Mouse (Mus musculus) midbrain, embryonic 14.5 days (tissue): ENCODE results near the gene Scube3. TPM values are rescaled to one million over a fixed set of nuclear protein-coding genes. Genes with fewer than 3 reads are reported as not detected.

Experiments used
- ATAC-seq: fragments of 200-750 bp; cut with Nextera tagmentation; 2 replicates; pipeline ENCODE4 v1.8.0; 2017; ENCODE audit warnings: moderate number of reproducible peaks, moderate library complexity; ENCODE audit not compliant: low FRiP score, low TSS enrichment
- DNase-seq: peaks from one replicate; pipeline ENCODE4 v3.0.0-alpha.2; 2015
- H3K27ac ChIP-seq: fragments of 300-500 bp; sonication (generic); replicated peaks from 2 replicates; pipeline ENCODE4 v1.5.1; 2014; ENCODE audit warnings: mild to moderate bottlenecking, low read depth, low read length, moderate library complexity
- H3K27me3 ChIP-seq: fragments of 300-500 bp; sonication (generic); 2 replicates; pipeline ENCODE4 v1.6.1; 2014; ENCODE audit warnings: low read length, control low read depth, mixed read lengths; ENCODE audit not compliant: control insufficient read depth, insufficient read depth
- H3K36me3 ChIP-seq: fragments of 300-500 bp; sonication (generic); 2 replicates; pipeline ENCODE4 v1.6.1; 2014; ENCODE audit warnings: low read length, control low read depth; ENCODE audit not compliant: control insufficient read depth, insufficient read depth
- H3K4me1 ChIP-seq: fragments of 300-500 bp; sonication (generic); 2 replicates; pipeline ENCODE4 v1.6.1; 2014; ENCODE audit warnings: mild to moderate bottlenecking, antibody characterized with exemption, low read length, control low read depth; ENCODE audit not compliant: control insufficient read depth, insufficient read depth
- H3K4me2 ChIP-seq: fragments of 300-500 bp; sonication (generic); 2 replicates; pipeline ENCODE4 v1.6.1; 2014; ENCODE audit warnings: mild to moderate bottlenecking, low read length, moderate library complexity
- H3K4me3 ChIP-seq: fragments of 300-500 bp; sonication (generic); replicated peaks from 2 replicates; pipeline ENCODE4 v1.5.1; 2014; ENCODE audit warnings: low read depth, low read length
- H3K9ac ChIP-seq: fragments of 300-500 bp; sonication (generic); replicated peaks from 2 replicates; pipeline ENCODE4 v1.6.1; 2014; ENCODE audit warnings: mild to moderate bottlenecking, low read length, moderate library complexity
- H3K9me3 ChIP-seq: fragments of 300-500 bp; sonication (generic); 2 replicates; pipeline ENCODE4 v1.6.1; 2016; ENCODE audit warnings: low read length, control low read depth, mixed read lengths; ENCODE audit not compliant: control insufficient read depth
- WGBS: fragments of 180-500 bp; shearing (Covaris S2); extraction: QIAGEN DNeasy Blood & Tissue Kit; methylation state at CpG from one replicate; pipeline ENCODE4 v1.1.7; 2014; 5-methylcytosine and 5-hydroxymethylcytosine counted together
- polyA plus RNA-seq: library from polyadenylated mRNA; unstranded; fragments of >200 nt; fragmentation: Nextera tagmentation; extraction: Ambion mirVana; gene quantifications from 2 replicates; pipeline ENCODE4 v1.2.1, GENCODE M21; 2014

The Scube3 gene
- polyA plus RNA-seq, 1 experiment from 2014 or later: 7.3 TPM

- no peaks in the 10 kb centered on the region for H3K36me3 ChIP-seq
- H3K4me2 ChIP-seq: no peak overlapping the region
- ATAC-seq: no peak
- 80% methylated on average over 9 of the region's 9 CpGs for WGBS
- DNase-seq: no peak
- no peaks in the 10 kb centered on the region for H3K27me3 ChIP-seq
- no peak overlapping the region for H3K27ac ChIP-seq
- no peaks in the 10 kb centered on the region for H3K9me3 ChIP-seq
- no peak overlapping the region for H3K9ac ChIP-seq
- no peak overlapping the region for H3K4me3 ChIP-seq
- peaks cover 20% of the 10 kb centered on the region for H3K4me1 ChIP-seq
Observed at GRCm38 (mm10) chr17:28138685-28139084, 3.3 kb upstream of the Scube3 start.

- Histone ChIP-seq H3K27ac (peak overlapping the region; percentile 94), H3K4me2 (peak overlapping the region; percentile 84), H3K9me3 (no peaks in the 10 kb centered on the region), H3K9ac (peak overlapping the region; percentile 90; the same call in 1 of the 2 replicates), H3K36me3 (no peaks in the 10 kb centered on the region), H3K4me1 (peaks cover 38% of the 10 kb centered on the region), H3K4me3 (peak overlapping the region; percentile 68; the same call in 1 of the 2 replicates), H3K27me3 (no peaks in the 10 kb centered on the region)
- ATAC-seq (no peak), DNase-seq (no peak)
- 12% methylated on average over 13 of the region's 13 CpGs for whole genome bisulfite sequencing
Observed at GRCm38 (mm10) chr17:28140431-28141204, 1.3 kb upstream of the Scube3 start.

- H3K27me3 ChIP-seq: no peaks in the 10 kb centered on the region
- peak overlapping the region; percentile 90 for H3K9ac ChIP-seq
- WGBS: 1% methylated on average over 15 of the region's 15 CpGs
- no peaks in the 10 kb centered on the region for H3K36me3 ChIP-seq
- H3K4me2 ChIP-seq: peak overlapping the region; percentile 84
- DNase-seq (no peak), ATAC-seq (peak; percentile 21; the same call in 1 of the 2 replicates)
- peak overlapping the region; percentile 94 for H3K27ac ChIP-seq
- peaks cover 43% of the 10 kb centered on the region for H3K4me1 ChIP-seq
- H3K4me3 ChIP-seq: peak overlapping the region; percentile 68
- no peaks in the 10 kb centered on the region for H3K9me3 ChIP-seq
Observed at GRCm38 (mm10) chr17:28141205-28141650, 713 bp upstream of the Scube3 start.

- Histone ChIP-seq H3K4me2 (peak overlapping the region; percentile 84), H3K27me3 (no peaks in the 10 kb centered on the region), H3K4me1 (peaks cover 54% of the 10 kb centered on the region), H3K36me3 (no peaks in the 10 kb centered on the region), H3K4me3 (peak overlapping the region; percentile 68), H3K9ac (peak overlapping the region; percentile 90), H3K27ac (peak overlapping the region; percentile 94), H3K9me3 (no peaks in the 10 kb centered on the region)
- peak; percentile 64 for DNase-seq
- 0 out of 2 replicates have a peak, but pooled peaks have one; percentile 1 for ATAC-seq
- WGBS: 1% methylated on average over 33 of the region's 33 CpGs
Observed at GRCm38 (mm10) chr17:28142700-28143610, 1.0 kb downstream of the Scube3 start.

DNA sequence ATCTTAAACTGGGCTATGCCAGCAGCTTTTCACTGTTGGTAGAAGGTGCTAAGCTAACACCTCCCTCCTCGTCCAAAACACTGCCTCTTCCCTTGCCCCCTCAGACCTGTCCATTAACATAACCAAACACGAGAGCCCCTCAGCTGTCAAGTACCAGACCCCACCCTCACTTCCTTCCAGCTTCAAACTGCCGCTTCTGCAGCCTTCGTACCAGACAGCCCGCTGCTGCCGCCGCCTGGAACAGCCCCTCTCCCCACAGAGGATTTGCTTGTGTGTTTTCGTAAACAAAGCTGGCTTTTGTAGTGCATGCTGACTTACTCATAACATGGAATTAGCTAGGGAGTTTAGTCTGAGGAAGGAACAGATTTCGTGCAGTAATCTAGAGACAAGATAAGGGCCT lies 1.8 kb downstream of the Scube3 start:
- no peaks in the 10 kb centered on the region for H3K27me3 ChIP-seq
- 0% methylated on average over 9 of the region's 9 CpGs for WGBS
- ATAC-seq: no peak
- no peaks in the 10 kb centered on the region for H3K36me3 ChIP-seq
- peak overlapping the region; percentile 84 for H3K4me2 ChIP-seq
- H3K4me1 ChIP-seq: peaks cover 54% of the 10 kb centered on the region
- peak overlapping the region; percentile 14; the same call in 1 of the 2 replicates for H3K27ac ChIP-seq
- H3K9me3 ChIP-seq: no peaks in the 10 kb centered on the region
- peak; percentile 74 for DNase-seq
- H3K4me3 ChIP-seq: peak overlapping the region; percentile 68
- peak overlapping the region; percentile 34 for H3K9ac ChIP-seq

DNA sequence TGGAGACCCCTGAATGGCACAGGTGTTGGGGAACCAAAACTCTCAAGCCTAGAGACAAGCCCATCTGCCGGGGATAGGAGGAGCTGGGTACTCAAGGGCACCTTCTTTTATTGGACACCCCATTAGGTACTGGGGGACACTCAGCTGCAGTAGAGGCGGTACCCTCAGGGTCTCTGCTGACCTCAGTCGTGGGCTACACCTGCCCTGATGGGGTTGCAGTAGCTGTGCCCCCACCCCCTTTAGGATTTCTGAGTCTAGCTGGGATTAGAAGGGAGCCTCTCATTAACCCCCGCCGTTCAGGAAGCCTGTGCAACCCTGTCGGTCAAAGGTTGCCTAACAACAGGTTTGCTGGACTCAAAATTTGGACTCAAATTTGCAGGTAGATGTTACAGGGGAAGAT lies 2.3 kb downstream of the Scube3 start:
- 8% methylated on average over 6 of the region's 6 CpGs for WGBS
- peaks cover 57% of the 10 kb centered on the region for H3K4me1 ChIP-seq

GRCm38 (mm10) chr17:28148288-28148687 lies 6.3 kb downstream of the Scube3 start:
- 78% methylated on average over 3 of the region's 3 CpGs for WGBS
- H3K9me3 ChIP-seq: no peaks in the 10 kb centered on the region

More for the DNA sequence above, 2.3 kb downstream of the Scube3 start:
- peak overlapping the region; percentile 68 for H3K4me3 ChIP-seq
- ATAC-seq (no peak), DNase-seq (no peak)
- peak overlapping the region; percentile 34 for H3K9ac ChIP-seq
- no peaks in the 10 kb centered on the region for H3K9me3 ChIP-seq
- peak overlapping the region; percentile 84 for H3K4me2 ChIP-seq
- H3K36me3 ChIP-seq: no peaks in the 10 kb centered on the region
- no peaks in the 10 kb centered on the region for H3K27me3 ChIP-seq
- peak overlapping the region; percentile 14; the same call in 1 of the 2 replicates for H3K27ac ChIP-seq

GRCm38 (mm10) chr17:28149734-28150133 lies 7.8 kb downstream of the Scube3 start:
- Histone ChIP-seq H3K4me2 (no peak overlapping the region), H3K27me3 (no peaks in the 10 kb centered on the region), H3K36me3 (peaks cover 13% of the 10 kb centered on the region; the same call in 1 of the 2 replicates), H3K4me1 (peaks cover 30% of the 10 kb centered on the region), H3K9me3 (no peaks in the 10 kb centered on the region), H3K27ac (no peak overlapping the region), H3K4me3 (no peak overlapping the region), H3K9ac (no peak overlapping the region)
- ATAC-seq: no peak
- DNase-seq: no peak
- WGBS: 58% methylated on average over 8 of the region's 8 CpGs

More at GRCm38 (mm10) chr17:28148288-28148687, 6.3 kb downstream of the Scube3 start:
- H3K27ac ChIP-seq: no peak overlapping the region
- ATAC-seq (no peak), DNase-seq (no peak)
- H3K36me3 ChIP-seq: 0 out of 2 replicates have a peak, but pooled peaks cover 5% of the 10 kb centered on the region
- H3K9ac ChIP-seq: no peak overlapping the region
- H3K4me3 ChIP-seq: no peak overlapping the region
- H3K4me1 ChIP-seq: peaks cover 41% of the 10 kb centered on the region
- no peaks in the 10 kb centered on the region for H3K27me3 ChIP-seq
- H3K4me2 ChIP-seq: no peak overlapping the region
